Mouse (Mus musculus) myocyte (in vitro differentiated cells): ENCODE results near the gene Foxe1. TPM values are rescaled to one million over a fixed set of nuclear protein-coding genes. Genes with fewer than 3 reads are reported as not detected.

Experiments used
- H3K27me3 ChIP-seq: one replicate; pipeline ENCODE4 v1.6.1; 2011; ENCODE audit not compliant: control insufficient read depth, insufficient read depth, insufficient read length
- H3K36me3 ChIP-seq: one replicate; pipeline ENCODE4 v1.6.1; 2011; ENCODE audit not compliant: control insufficient read depth, insufficient read depth
- H3K4me2 ChIP-seq: one replicate; pipeline ENCODE4 v1.6.1; 2011; ENCODE audit warnings: low read depth, control low read depth
- H3K4me3 ChIP-seq: one replicate; pipeline ENCODE4 v1.5.1; 2011; ENCODE audit warnings: mild to moderate bottlenecking, control low read depth, moderate library complexity
- H3K79me2 ChIP-seq: one replicate; pipeline ENCODE4 v1.6.1; 2011; ENCODE audit not compliant: control insufficient read depth, insufficient read depth
- H3ac ChIP-seq: one replicate; pipeline ENCODE4 v1.6.1; 2011; ENCODE audit not compliant: control insufficient read depth, insufficient read length
- CEBPB ChIP-seq: IDR thresholded peaks from 2 replicates; pipeline ENCODE4 v1.6.1; 2011; ENCODE audit warnings: mild to moderate bottlenecking, moderate library complexity; ENCODE audit not compliant: poor library complexity, insufficient read depth, severe bottlenecking
- E2F4 ChIP-seq: IDR thresholded peaks from one replicate; pipeline ENCODE4 v1.6.1; 2011; ENCODE audit warnings: mild to moderate bottlenecking, control low read depth, moderate library complexity; ENCODE audit not compliant: insufficient read depth
- MAX ChIP-seq: IDR thresholded peaks from one replicate; pipeline ENCODE4 v1.6.1; 2011; ENCODE audit warnings: low read depth, mild to moderate bottlenecking, control low read depth
- MYOD1 ChIP-seq, 3 experiments: IDR thresholded peaks; one replicate each; pipeline ENCODE4 v1.6.1; 2011; ENCODE audit warnings: control low read depth in 2 of 3, low read depth in 2 of 3, mild to moderate bottlenecking in 2 of 3, moderate library complexity in 1 of 3; ENCODE audit not compliant: insufficient read length in 2 of 3, control insufficient read depth in 1 of 3
- MYOG ChIP-seq, 3 experiments: IDR thresholded peaks; one replicate each; pipeline ENCODE4 v1.6.1; 2011; ENCODE audit warnings: control low read depth in 2 of 3, low read depth in 2 of 3, mild to moderate bottlenecking in 2 of 3; ENCODE audit not compliant: insufficient read length in 2 of 3, control insufficient read depth in 1 of 3, insufficient read depth in 1 of 3
- POLR2A ChIP-seq: IDR thresholded peaks from one replicate; pipeline ENCODE4 v1.6.1; 2011; ENCODE audit warnings: low read depth, mild to moderate bottlenecking, control low read depth, moderate library complexity; ENCODE audit not compliant: insufficient read length
- POLR2AphosphoS2 ChIP-seq: IDR thresholded peaks from one replicate; pipeline ENCODE4 v1.6.1; 2011; ENCODE audit warnings: low read depth, control low read depth; ENCODE audit not compliant: insufficient read length
- REST ChIP-seq: IDR thresholded peaks from one replicate; pipeline ENCODE4 v1.6.1; 2011; ENCODE audit warnings: mild to moderate bottlenecking, control low read depth, moderate library complexity; ENCODE audit not compliant: insufficient read depth, insufficient read length
- SRF ChIP-seq: IDR thresholded peaks from one replicate; pipeline ENCODE4 v1.6.1; 2011; ENCODE audit warnings: low read depth; ENCODE audit not compliant: control insufficient read depth, insufficient read length
- TCF12 ChIP-seq: IDR thresholded peaks from one replicate; pipeline ENCODE4 v1.6.1; 2011; ENCODE audit warnings: mild to moderate bottlenecking, control low read depth; ENCODE audit not compliant: poor library complexity, insufficient read depth, severe bottlenecking
- TCF3 ChIP-seq: IDR thresholded peaks from one replicate; pipeline ENCODE4 v1.6.1; 2011; ENCODE audit warnings: low read depth, control low read depth; ENCODE audit not compliant: insufficient read length
- USF1 ChIP-seq: IDR thresholded peaks from one replicate; pipeline ENCODE4 v1.6.1; 2011; ENCODE audit warnings: low read depth, mild to moderate bottlenecking, control low read depth, moderate library complexity
- polyA plus RNA-seq: library from polyadenylated mRNA; unstranded; fragments of >200 nt; fragmentation: generic; extraction: Trizol; gene quantifications from one replicate; pipeline ENCODE4 v1.2.1, GENCODE M21; 2012; ENCODE audit warnings: missing spikeins

The Foxe1 gene
- not detected for polyA plus RNA-seq

- Histone ChIP-seq H3K79me2 (no peaks in the 10 kb centered on the region), H3K4me3 (no peak within 1 kb of the TSS), H3K36me3 (no peaks in the 10 kb centered on the region), H3K27me3 (peaks cover 25% of the 10 kb centered on the region), H3K4me2 (no peak within 1 kb of the TSS), H3ac (no peak within 1 kb of the TSS)
- TF ChIP-seq E2F4 (no peak), SRF (no peak), TCF12 (no peak), MYOG (IDR thresholded peaks at IDR 0.05; ENCODE audit: control insufficient read depth in 1 of 3, insufficient read depth in 1 of 3, insufficient read length in 2 of 3, low read depth in 2 of 3) (no peak), REST (no peak), TCF3 (no peak), USF1 (no peak), POLR2AphosphoS2 (no peak), CEBPB (no peak), MYOD1 (IDR thresholded peaks at IDR 0.05; ENCODE audit: control insufficient read depth in 1 of 3, insufficient read length in 2 of 3, low read depth in 2 of 3) (no peak), POLR2A (no peak), MAX (no peak)
These were observed at the start of gene Foxe1 for GRCm38 (mm10) chr4:46343596-46344260. TSS of gene Foxe1 (plus strand) at chr4:46343609.

- Histone ChIP-seq H3K36me3 (no peaks in the 10 kb centered on the region), H3K4me3 (peak overlapping the region; percentile 24), H3ac (peak overlapping the region; percentile 43), H3K79me2 (no peaks in the 10 kb centered on the region), H3K4me2 (peak overlapping the region; percentile 100), H3K27me3 (no peaks in the 10 kb centered on the region)
- TF ChIP-seq MYOG (IDR thresholded peaks at IDR 0.05; ENCODE audit: control insufficient read depth in 1 of 3, insufficient read depth in 1 of 3, insufficient read length in 2 of 3, low read depth in 2 of 3), result peak in 1 of 3 experiments; percentile 58
- TF ChIP-seq TCF12, result peak; percentile 5
- TF ChIP-seq MYOD1 (IDR thresholded peaks at IDR 0.05; ENCODE audit: control insufficient read depth in 1 of 3, insufficient read length in 2 of 3, low read depth in 2 of 3), result peak in 2 of 3 experiments; percentile 29 to 80
- TF ChIP-seq MAX, result no peak
- no peak for TF ChIP-seq POLR2A
- no peak for TF ChIP-seq SRF
- TF ChIP-seq USF1, result no peak
- TF ChIP-seq E2F4, result no peak
These were observed 39.3 kb upstream of the Foxe1 start for GRCm38 (mm10) chr4:46304071-46304470.

GRCm38 (mm10) chr4:46304757-46305384, 38.5 kb upstream of the Foxe1 start:
- no peaks in the 10 kb centered on the region for H3K36me3 ChIP-seq
- peak overlapping the region; percentile 24 for H3K4me3 ChIP-seq
- no peak for TF ChIP-seq E2F4
- TF ChIP-seq POLR2A, result peak; percentile 81
- TF ChIP-seq MYOG (IDR thresholded peaks at IDR 0.05; ENCODE audit: control insufficient read depth in 1 of 3, insufficient read depth in 1 of 3, insufficient read length in 2 of 3, low read depth in 2 of 3), result no peak
- TF ChIP-seq USF1, result no peak
- TF ChIP-seq CEBPB, result 0 out of 2 replicates have a peak, but pooled peaks have one; percentile 14
- peak; percentile 74 for TF ChIP-seq POLR2AphosphoS2
- TF ChIP-seq MYOD1 (IDR thresholded peaks at IDR 0.05; ENCODE audit: control insufficient read depth in 1 of 3, insufficient read length in 2 of 3, low read depth in 2 of 3), result no peak
- H3ac ChIP-seq, result peak overlapping the region; percentile 43
- H3K27me3 ChIP-seq, result no peaks in the 10 kb centered on the region
- no peaks in the 10 kb centered on the region for H3K79me2 ChIP-seq
- H3K4me2 ChIP-seq, result peak overlapping the region; percentile 100

- Histone ChIP-seq H3K4me2 (peak overlapping the region; percentile 72), H3K4me3 (peak overlapping the region; percentile 24), H3ac (peak overlapping the region; percentile 43), H3K27me3 (no peaks in the 10 kb centered on the region), H3K79me2 (no peaks in the 10 kb centered on the region), H3K36me3 (no peaks in the 10 kb centered on the region)
- TF ChIP-seq POLR2A, result no peak
- no peak for TF ChIP-seq MAX
- TF ChIP-seq USF1, result no peak
- TF ChIP-seq POLR2AphosphoS2, result no peak
- no peak for TF ChIP-seq MYOG (IDR thresholded peaks at IDR 0.05; ENCODE audit: control insufficient read depth in 1 of 3, insufficient read depth in 1 of 3, insufficient read length in 2 of 3, low read depth in 2 of 3)
- TF ChIP-seq TCF3, result no peak
- no peak for TF ChIP-seq MYOD1 (IDR thresholded peaks at IDR 0.05; ENCODE audit: control insufficient read depth in 1 of 3, insufficient read length in 2 of 3, low read depth in 2 of 3)
- no peak for TF ChIP-seq CEBPB
- TF ChIP-seq TCF12, result no peak
- no peak for TF ChIP-seq REST
- no peak for TF ChIP-seq E2F4
- no peak for TF ChIP-seq SRF
These were observed 38.0 kb upstream of the Foxe1 start for GRCm38 (mm10) chr4:46305436-46305835.
